Mouse (Mus musculus) T-helper 1 cell (primary cell): Measurements from ENCODE around the gene Rmnd1.

Experiments used
- in situ Hi-C: fragments of 300-600 bp; cut with MboI, MseI; formaldehyde crosslinking; loops from one replicate; pipeline ENCODE4 v1.15.1; 2025; ENCODE audit warnings: high pct_unique_total_duplicates

Rmnd1 gene

DNA sequence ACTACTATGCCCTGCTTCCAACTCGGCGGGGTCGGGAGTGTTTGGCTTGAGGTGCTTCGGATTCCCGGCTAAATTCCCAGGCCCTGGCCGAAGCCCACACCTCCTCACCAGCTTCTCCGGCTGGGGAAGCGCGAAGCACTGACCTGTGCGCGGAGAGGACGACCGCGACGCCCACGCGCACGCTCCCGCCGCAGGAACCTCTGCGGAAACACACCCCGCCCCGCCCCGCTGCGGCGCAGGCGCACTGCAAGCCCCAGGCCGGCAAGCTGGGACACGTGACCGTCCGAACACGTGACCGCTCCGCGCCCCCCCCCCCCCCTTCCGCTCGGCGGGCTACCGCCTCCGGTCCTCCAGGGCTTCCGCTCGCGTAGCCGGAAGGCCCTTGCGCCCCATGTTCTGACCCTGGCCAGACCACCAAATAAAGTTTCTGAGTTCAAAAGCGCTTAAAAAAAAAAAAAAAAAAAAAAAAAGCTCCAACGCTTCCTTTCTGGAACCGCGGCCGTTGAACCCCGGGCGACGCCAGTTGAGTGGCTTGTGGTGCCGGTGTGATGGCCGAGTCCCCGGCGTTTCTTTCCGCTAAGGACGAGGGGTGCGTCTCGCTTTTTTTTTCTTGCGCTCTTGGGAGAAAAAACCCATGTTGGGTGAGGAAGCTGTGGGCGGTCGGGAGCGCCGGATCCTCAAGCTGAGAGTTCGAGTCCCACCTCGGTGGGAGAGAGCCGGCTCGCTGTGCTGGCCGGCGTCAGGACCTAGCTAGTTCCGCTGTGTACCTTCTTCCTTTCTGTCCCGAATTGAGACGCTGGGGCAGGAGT, at the start of gene Rmnd1, which contains the start of gene Armt1:
Gene Rmnd1, minus strand, starts transcription at position 266 of the 809 bp plus-strand sequence.
Gene Armt1, plus strand, starts transcription at position 345 of the 809 bp plus-strand sequence.
- in situ Hi-C loops: loop anchor here (25.0 kb wide), 1 partner anchor 1380 kb away; the partner anchor contains the start of genes Fbxo5 and Mtrf1l

DNA sequence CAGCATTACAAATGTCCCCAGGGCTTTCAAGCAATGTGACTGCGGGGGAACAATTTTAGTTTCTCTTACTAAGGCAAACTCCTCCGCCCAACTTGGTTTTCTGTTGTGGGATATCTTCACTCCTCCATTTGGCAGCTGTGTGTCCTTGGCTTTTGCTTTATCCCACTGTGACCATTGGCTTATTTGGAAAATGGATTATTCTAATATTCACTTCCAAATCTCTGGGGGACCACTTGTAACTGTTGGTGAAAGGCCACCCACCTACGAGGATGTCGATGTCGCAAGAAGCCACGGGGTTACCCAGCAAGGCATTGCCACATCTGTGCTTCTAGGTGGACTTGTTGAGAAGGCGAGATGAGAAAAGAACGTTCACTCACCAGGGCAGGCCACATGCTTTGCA, 49.5 kb upstream of the Rmnd1 start:
- in situ Hi-C loops: no loop called here

DNA sequence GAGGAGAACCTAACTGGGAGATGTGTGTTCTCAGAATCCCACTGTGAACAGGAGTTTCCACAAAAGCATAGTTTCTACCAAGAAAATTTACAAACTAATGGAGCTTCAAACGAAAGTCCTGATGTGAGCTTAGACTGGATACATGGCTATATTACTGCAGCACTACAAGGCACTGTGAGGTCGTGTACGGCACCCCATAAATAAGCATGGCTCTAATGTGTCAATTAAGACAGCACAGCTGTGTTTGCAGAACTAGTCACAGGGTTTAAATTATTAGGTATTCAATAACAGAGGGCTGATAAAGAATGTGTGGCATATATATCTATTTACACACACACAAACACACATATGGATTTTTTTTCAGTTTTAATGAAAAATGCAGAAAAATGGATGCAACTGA, 48.7 kb upstream of the Rmnd1 start:
- in situ Hi-C loops: no loop called here

DNA sequence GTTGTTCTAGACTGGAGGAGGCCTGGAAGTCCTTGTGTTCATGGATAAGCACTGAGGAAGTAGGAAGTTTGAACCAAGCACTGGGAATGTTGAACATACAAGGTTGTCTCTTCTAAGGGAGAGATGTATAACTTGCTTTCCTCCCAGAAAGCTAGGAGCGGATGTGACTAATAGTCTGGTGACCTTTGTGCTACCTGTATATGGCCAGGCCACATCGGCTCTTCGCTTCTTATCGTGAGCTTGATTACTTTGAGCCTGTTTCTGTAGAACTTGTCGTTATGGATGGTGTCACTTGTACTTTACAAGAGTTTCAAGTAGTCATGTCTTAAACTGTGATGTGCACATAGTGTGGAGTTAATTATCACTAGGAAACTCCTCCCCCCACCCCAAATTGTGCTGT, 44.4 kb upstream of the Rmnd1 start:
- in situ Hi-C loops: no loop called here

DNA sequence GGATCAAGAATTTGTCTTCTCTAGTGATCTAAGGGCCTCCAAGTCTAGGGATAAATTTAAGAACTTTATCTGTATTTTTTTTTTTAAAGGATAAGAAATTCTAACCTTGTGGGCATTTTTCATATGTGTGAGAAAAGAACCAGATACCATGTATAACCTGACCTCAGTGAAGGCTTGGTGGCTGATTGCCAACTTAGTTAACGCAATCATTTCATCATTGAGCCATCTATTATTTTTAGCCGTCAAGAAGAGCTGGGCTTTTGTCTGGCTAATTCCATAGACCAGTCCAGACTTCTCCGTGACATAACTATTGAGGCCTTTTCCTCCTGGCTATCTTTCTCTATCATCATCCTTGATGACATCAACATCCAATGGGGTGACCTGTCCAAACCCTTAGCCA, 43.2 kb upstream of the Rmnd1 start:
- in situ Hi-C loops: no loop called here

DNA sequence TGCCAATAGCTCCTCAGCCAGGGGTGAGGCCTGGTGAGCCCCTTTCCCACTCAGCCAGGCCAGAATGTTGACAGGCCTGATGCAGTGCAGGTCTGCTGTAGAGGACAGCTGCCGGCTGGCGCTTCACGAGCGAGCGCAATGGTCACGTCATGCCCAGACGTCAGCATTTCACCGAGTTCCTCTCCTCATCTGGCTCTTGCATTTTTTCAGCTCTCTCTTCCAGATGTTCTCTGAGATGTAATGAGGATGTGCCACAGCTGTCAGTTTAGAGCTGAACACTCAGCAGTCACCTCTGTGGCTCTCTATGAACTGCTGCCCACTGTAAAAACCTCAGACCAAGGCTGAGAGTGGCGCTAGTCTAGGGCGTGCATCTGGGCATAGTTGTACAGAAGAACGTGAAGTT, 41.4 kb upstream of the Rmnd1 start:
- in situ Hi-C loops: no loop called here

DNA sequence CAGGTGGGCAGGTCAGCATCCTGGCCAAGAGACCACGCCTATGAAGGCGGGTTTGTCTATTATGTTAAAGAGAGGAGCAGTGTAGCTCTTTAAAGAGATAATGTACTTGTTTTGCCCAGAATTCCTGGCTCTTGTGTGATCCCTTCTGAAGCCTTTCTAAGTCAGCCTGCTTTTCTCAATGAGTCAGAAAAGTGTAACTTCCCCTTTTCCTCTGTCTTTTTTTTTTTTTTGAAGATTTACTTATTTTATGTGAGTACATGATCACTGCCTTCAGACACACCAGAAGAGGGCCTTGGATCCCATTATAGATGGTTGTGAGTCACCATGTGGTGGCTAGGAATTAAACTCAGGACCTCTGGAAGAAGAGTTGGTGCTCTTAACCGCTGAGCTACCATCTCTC, 37.2 kb upstream of the Rmnd1 start:
- in situ Hi-C loops: no loop called here

DNA sequence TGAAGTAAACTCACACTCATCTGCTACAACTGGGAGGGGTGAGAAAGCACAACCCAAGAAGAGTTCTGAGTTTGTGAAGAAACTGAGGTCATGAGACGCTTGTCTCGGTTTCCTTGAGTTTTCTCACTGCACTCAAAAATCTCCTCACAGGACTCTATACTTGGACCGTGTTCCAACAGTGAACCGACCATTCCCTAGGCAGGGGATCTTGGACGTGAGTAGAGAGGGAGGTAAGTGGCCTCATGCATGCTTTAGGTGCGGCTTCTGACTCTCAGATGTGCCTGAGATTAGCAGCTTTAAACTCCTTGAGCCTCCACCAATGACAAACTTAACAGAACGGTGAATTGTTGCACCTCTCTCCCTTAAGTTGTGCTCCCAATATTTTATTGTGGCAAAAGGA, 33.6 kb upstream of the Rmnd1 start:
- in situ Hi-C loops: no loop called here

DNA sequence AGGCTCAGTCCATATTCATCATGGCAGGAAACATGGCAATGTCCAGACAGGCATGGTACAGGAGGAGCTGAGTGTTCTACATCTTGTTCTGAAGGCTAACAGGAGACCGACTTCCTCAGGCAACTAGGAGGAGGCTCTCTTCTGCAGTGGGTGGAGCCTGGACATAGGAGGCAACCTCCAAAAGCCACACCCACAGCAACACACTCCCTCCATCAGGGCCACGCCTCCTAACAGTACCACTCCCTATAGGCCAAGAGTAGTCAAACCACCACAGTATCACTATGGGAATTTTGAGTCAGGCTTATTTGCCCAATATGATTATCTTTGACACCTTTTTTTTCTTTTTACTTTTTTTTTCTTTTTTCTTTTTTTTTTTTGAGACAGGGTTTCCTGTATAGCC, 28.0 kb upstream of the Rmnd1 start:
- in situ Hi-C loops: no loop called here

DNA sequence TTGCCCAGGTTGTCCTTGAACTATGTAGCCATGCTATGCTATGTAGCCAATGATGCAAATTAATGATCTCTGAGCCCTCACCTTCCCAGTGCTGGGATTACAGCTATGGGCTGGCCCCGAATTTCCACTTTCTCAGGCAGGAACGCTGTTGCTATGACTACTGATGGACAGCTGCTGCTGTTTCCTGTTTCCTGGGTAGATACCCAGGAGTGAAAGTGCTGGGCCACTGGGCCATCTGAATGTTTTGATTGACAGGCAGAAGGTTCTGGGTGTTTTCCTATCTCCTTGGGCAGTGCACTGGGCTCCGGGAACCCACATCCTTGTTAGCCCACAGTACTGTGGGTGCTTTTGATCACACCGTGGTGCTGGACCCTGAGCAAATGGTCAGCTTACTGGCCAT, 24.2 kb upstream of the Rmnd1 start:
- in situ Hi-C loops: no loop called here

DNA sequence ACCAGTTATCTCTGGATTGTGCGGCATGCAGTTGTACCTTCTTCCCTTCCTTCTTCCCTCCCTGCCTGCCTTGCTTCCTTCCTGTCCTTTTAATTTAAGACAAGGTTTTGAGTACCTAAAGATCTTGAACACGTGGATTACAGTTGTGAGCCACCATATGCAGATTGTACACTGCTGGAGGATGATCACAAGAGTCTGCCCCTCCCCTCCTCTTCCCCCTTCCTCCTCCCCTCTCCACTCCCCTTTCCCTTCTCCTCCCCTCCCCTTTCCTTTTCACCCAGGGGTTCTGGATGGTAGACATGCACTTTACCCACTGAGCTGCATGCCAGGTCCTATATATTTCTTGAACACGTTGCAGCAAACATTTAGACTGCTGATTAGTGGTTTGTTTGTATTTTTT, 3.2 kb upstream of the Rmnd1 start:
- in situ Hi-C loops: loop anchor here (25.0 kb wide), 1 partner anchor 1377 kb away; the partner anchor contains the start of genes Fbxo5 and Mtrf1l

DNA sequence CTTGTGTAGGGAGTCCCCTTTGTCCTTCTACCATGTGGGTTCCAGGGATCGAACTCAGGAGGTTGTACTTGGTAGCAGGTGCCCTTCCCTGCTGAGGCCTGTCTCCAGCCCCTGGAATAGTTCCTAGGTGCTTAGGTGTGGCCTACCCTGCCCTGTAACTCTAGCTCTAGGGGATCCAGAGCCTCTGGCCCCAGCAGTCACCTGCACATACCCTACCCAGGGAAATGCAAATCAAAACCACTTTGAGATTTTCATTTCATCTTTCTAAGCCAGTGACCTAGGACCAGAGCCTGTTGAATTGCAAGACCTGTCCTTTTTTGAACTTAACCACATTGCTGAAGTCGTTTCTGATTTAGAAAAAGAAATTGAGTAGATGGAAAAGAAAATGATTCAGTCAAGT, 1.7 kb upstream of the Rmnd1 start:
- in situ Hi-C loops: loop anchor here (25.0 kb wide), 1 partner anchor 1378 kb away; the partner anchor contains the start of genes Fbxo5 and Mtrf1l

DNA sequence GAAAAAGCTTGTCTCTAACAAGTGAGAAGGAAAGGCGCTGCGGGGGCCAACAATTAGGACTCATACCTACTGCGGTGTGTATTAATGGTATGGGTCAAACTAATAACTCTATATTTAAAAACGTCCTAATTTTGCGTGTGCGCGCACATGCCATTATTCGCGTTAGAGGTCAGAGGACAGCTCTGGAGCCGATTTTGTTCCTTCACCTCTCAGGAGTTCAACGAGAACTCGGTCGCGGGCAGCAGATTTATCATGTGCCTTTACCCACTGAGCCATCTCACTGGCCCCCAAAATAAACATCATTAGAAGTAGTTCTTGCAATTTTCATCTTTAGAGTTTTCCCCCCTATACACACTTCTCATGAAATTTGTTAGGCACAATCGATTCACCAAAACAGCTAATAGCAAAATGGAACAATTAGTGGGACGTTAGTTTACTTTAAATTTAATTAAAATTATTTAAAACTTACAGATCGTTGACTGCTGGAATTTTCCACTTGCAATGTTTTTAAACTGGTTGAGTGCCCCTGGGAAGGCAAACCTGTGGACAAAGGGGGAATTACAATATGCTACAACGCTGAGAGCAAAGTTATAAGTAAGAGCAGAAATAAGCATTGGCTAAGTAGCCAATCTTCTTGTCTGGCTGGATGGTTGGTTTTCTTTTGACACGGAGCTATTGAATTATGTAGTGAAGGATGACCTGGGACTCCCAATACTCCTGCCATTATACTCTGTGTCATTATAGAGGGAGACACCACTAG, 988 bp upstream of the Rmnd1 start:
- in situ Hi-C loops: loop anchor here (25.0 kb wide), 1 partner anchor 1379 kb away; the partner anchor contains the start of genes Fbxo5 and Mtrf1l

DNA sequence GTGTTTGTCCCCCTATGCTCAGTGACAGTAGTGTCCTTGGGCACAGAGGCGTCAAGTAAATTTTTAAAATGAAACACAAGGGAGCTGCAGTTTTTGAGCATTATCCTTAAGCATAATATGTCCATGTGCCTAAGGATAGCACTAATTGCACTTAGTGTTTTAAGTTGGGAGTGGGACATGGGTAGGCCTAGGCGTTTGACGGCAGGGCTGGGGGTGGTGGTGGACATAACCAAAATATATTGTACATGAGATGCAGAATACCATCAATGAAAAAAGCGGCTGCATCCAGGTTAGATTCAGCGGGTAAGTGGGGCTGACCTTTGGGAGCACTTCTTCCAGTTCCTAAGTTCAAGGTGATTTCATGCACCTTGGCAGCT, 454 bp downstream of the Rmnd1 start:
- in situ Hi-C loops: loop anchor here (25.0 kb wide), 1 partner anchor 1381 kb away; the partner anchor contains the start of genes Fbxo5 and Mtrf1l

DNA sequence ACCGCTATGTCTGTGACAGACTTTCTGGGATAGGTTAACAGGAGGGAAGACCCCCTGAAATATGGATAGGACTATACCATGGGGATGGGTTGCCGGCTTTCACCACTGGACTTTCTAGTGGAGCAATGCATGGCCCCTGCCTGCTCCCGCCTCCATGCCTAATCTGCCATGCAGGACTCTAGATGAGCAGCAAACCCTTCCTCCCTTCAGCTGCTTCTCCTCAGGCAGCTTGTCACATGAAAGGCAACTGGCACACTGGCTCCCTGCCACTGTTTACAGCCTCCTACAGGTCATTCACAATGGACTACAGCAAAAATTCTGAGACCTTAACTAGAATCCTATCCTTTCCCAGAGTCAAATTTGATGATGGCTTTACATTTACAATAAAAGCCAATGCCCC, 1.4 kb downstream of the Rmnd1 start:
- in situ Hi-C loops: loop anchor here (25.0 kb wide), 1 partner anchor 1381 kb away; the partner anchor contains the start of genes Fbxo5 and Mtrf1l

DNA sequence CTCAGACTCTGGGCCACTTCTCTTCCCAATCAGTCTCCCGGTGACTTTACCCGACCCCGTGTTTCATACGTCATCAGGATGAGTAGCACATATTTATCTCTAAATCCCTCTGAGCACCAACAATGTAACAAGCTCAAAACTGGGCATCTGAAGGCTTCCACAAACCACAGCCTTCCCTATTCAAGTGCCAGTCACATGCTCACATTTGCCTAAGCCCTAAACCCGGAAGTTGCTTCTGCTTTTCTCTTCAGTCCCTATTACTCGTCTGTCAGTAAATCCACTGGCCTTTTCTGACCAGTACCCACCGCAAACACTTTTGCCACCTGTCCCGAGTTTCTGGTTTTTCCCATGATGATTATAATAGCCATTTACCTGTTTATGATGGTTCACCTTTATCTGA, 1.8 kb downstream of the Rmnd1 start:
- in situ Hi-C loops: loop anchor here (25.0 kb wide), 1 partner anchor 1382 kb away; the partner anchor contains the start of genes Fbxo5 and Mtrf1l

DNA sequence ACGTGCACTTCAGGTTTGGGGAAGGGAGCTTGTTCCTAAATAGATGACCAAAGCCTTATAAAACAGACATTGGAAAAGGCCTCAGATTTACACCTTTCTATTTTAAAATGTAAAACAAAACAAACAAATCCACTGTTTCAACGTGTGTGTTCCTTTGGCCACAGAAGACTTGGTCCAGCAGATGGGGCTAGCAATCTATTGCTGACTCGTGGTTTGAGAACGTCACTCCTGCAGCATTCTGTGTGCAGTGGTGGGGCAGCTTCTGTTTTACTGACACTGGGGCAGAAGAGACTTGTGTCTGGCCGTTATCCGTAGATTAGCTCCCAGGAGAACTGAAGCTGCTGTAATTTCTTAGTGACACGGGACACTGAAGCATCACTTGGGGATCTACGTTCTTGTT, 6.9 kb downstream of the Rmnd1 start:
- in situ Hi-C loops: loop anchor here (25.0 kb wide), 1 partner anchor 1387 kb away; the partner anchor contains the start of genes Fbxo5 and Mtrf1l

DNA sequence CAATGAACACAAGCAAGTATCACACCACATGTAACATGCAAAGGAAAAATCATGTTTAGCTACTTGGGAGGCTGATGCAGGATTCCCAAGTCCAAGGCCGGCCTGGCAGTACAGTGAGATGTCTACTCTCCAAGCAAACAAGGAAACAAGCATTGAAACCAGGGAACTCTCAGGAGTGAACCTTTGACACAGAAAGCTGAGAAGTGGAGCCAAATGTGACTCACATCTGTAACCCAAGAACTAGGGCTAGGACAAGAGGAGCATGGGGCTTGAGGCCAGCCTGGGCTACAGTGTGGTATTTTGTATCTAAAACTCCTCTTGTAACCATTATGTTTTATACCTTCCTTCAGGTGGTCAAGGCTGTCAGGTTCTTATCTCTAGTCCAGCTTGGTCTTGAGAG, 25.0 kb downstream of the Rmnd1 start:
- in situ Hi-C loops: no loop called here

DNA sequence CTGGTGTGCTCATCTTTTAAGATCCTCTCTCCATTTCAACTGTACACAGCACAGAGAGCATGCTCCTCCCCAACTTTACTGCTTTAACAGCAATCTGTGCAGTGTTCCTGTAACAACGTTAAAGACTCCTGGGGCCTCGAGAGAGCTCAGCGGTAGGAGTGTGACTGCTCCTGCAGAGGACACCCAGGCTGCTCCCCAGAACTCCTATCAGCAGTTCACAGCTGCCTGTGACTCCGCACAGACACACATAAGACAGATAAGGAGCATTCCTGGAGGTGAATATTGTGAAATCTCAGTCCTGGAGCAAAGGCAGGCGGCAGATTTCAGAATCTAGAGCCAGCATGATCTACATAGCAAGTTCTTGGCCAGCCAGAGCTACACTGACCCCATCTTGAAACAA, 26.7 kb downstream of the Rmnd1 start:
- in situ Hi-C loops: no loop called here

DNA sequence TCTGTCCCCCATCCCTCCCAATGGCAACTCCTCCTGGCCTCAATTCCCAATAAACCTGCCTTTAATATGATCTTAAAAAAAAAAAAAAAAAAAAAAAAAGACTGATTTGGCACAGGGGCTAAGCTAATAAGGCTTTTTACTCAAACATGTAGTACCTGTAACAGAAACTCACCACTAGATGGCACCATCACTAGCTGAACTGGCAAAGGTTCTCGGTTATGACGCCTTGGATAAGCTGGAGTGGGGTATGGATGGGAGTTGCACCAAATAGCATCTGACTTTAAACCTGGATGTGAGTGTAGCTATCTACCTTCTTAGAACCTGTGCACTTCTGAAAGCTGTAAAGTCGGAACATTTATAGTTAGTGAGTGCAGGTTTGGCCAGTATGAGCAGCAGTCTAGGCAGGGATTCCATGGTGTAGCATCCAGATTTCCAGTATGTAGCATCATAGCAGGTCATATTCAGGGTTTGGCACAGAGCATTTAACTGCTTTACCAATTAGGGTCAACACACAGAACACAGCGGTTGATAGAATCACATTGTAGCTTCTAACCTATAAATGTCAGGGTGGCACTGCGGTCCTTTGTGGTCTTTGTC, 27.2 kb downstream of the Rmnd1 start:
- in situ Hi-C loops: no loop called here

DNA sequence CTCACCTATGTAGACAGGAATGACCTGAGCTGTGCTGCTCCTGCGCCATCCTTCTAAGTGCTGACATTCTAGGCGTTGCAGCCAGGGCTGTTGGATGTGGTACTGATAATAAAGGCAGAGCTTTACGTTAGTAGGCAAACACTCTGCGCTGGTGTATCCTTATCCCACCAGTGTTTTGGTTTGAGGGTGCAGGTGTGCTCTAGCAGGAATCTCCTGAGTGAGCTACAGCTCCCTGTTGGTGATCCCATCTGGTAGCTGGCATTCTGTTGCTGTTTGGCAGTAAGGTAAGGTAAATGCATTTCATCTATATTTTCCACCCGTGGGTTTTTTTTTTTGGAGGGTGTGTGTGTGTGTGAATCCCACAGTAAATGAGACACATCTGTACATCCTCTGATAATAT, 34.1 kb downstream of the Rmnd1 start:
- in situ Hi-C loops: no loop called here

DNA sequence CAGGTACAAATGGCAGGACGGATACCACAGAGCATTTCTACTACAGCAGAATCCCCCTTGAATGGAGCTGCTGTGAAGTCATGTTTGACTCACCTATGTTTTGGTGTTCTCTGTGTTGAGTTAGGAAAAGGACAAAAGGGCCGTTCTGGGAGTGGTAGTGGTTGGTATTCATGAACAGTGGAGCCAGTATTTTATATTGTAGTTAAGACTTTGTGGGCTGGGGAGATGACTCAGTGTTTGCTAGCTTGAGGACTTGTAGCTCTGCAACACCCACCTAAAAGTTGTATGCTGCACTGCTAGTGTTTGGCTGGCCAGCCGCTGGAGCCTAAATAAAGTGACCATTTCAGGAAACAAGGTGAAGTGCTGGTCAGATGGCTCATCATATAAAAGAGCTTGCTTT, 36.9 kb downstream of the Rmnd1 start:
- in situ Hi-C loops: no loop called here
